Mouse (Mus musculus) stomach, postnatal 0 days (tissue): ENCODE data around the gene Myadml2.

ENCODE experiments used
- CTCF ChIP-seq: IDR thresholded peaks from 2 replicates; pipeline ENCODE4 v1.5.1; 2016; ENCODE audit warnings: antibody characterized with exemption, low read depth, mild to moderate bottlenecking, moderate library complexity
- EP300 ChIP-seq: optimal IDR thresholded peaks from 2 replicates; pipeline ENCODE3; 2016; ENCODE audit warnings: antibody characterized with exemption

DNA sequence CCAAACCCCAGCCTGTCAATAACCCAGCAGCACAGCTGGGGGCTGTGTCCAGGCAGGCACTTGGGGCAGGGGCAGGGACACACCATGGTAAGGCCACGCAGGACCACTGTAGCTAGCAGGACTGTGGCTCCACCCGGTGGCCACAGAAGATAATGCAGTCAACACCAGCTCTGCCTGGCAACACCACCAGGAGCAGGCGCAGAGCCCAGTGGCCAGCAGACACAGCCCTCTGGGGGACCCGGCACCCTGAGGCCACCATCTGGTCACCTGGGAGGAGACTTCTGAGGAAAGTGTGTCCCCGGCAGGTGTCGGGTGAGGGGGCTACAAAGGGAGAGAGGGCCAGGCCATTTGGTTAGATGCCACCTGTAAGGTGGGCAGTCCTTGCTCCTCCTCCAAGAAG, 35.2 kb downstream of the Myadml2 start:
- TF ChIP-seq CTCF (peak; percentile 95), EP300 (no peak)
